Mouse (Mus musculus) naive thymus-derived CD4-positive, alpha-beta T cell, adult 2 months (primary cell): ENCODE data around the gene Fam219b.

Experiments used
- DNase-seq: peaks from one replicate; pipeline ENCODE4 v3.0.0-alpha.2; 2011; ENCODE audit warnings: low read depth

The Fam219b gene

GRCm38 (mm10) chr9:57564609-57565008 lies 27.3 kb downstream of the Fam219b start:
- no peak for DNase-seq

GRCm38 (mm10) chr9:57565741-57566221 lies 28.5 kb downstream of the Fam219b start:
- no peak for DNase-seq

DNA sequence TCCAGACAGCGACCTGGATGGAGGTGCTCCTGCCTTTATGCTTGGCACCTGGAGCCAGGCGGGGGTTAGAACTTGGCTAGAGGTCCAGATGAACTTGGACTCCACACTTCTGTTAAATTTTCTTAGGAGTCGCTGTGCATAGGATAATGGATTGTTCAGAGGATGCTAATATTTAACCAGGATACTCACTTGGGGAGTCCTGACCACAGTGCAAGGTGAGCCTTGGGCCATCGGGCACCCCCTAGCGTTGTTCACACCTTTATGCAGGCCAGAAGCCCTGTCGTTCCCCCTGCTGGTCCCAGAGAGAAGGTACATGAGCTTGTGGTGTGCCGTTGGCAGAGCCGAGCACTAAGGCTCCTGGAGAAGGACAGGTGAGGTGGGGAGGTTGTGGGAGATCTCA lies 29.5 kb downstream of the Fam219b start:
- no peak for DNase-seq

- DNase-seq: no peak
These were observed 31.2 kb downstream of the Fam219b start for GRCm38 (mm10) chr9:57568500-57568899.

GRCm38 (mm10) chr9:57574397-57574796 lies 37.1 kb downstream of the Fam219b start:
- DNase-seq: no peak

- no peak for DNase-seq
These were observed 38.2 kb downstream of the Fam219b start for GRCm38 (mm10) chr9:57575577-57575976.

- no peak for DNase-seq
These were observed 40.0 kb downstream of the Fam219b start for GRCm38 (mm10) chr9:57577144-57577849.

DNA sequence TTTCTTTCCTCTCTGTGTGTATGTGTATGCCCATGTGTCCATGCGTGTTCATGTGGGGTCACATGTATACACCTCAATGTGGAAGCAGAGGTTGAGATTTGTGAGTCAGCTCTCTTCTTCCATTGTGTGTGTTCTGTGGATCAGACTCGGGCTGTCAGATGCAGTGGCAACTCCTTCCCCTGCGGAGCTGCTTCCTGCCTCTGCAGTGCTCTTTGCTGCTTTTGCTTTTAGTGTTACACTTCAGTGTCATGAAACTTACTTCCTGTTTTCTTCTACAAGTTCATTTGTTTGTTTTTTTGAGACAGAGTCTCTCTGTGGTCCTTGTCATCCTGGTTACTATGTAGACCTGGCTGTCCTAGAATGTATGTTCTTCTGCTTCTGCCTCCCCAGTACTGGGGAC lies 47.7 kb downstream of the Fam219b start:
- no peak for DNase-seq

- peak; percentile 79 for DNase-seq
These were observed 52.1 kb downstream of the Fam219b start, which contains the start of gene Ulk3 for GRCm38 (mm10) chr9:57589224-57590126. Ulk3 (plus strand) TSS chr9:57589452.

- DNase-seq: no peak
These were observed 53.4 kb downstream of the Fam219b start for GRCm38 (mm10) chr9:57590726-57591125.
